ENCODE assay signal across 7 mouse cellular contexts in genomic region chr7:123124299-123124716, GRCm38 (mm10). TPM values are rescaled to one million over a fixed set of nuclear protein-coding genes. Genes with fewer than 3 reads are reported as not detected.
DNase-seq lines count a peak whose midpoint lies in the region; ATAC-seq and TF ChIP-seq lines count a peak whose summit lies in the region.

No protein-coding gene starts in this region.

- no peaks in the 10 kb centered on the region for H3K36me3 ChIP-seq in forebrain, embryonic 16.5 days (ENCODE audit: control insufficient read depth, insufficient read depth)
- H3K36me3 ChIP-seq in liver, embryonic 14.5 days (replicated peaks; ENCODE audit: control insufficient read depth, insufficient read depth, low read depth) = peaks cover 12% of the 10 kb centered on the region

- peak; percentile 79 for ATAC-seq in forebrain, embryonic 16.5 days
- ATAC-seq in liver, embryonic 14.5 days (ENCODE audit: insufficient read depth) = peak; percentile 72

- H3K27me3 ChIP-seq in forebrain, embryonic 16.5 days (replicated peaks; ENCODE audit: control insufficient read depth, insufficient read depth, low read length) = no peaks in the 10 kb centered on the region
- no peaks in the 10 kb centered on the region for H3K27me3 ChIP-seq in liver, embryonic 14.5 days (ENCODE audit: control insufficient read depth, insufficient read depth, low read length)

- H3K9ac ChIP-seq in forebrain, embryonic 16.5 days (replicated peaks; ENCODE audit: low read depth, low read length) = peak overlapping the region; percentile 94
- H3K9ac ChIP-seq in liver, embryonic 14.5 days (replicated peaks) = peak overlapping the region; percentile 96

- peak overlapping the region; percentile 100 for H3K27ac ChIP-seq in left cerebral cortex, adult 2 months
- H3K27ac ChIP-seq in forebrain, embryonic 16.5 days (ENCODE audit: low read length) = peak overlapping the region; percentile 94
- peak overlapping the region; percentile 81 for H3K27ac ChIP-seq in liver, embryonic 14.5 days

- no peak for DNase-seq in left cerebral cortex, adult 2 months (ENCODE audit: extremely low spot score in 1 of 2, low spot score in 2 of 2)
- DNase-seq in left cerebral cortex, adult 9 months (ENCODE audit: low spot score in 2 of 2) = no peak
- DNase-seq in c-Kit-positive CD71-positive TER-119-positive erythroid progenitor cells, embryonic 14.5 days (ENCODE audit: low spot score) = peak; percentile 15
- no peak for DNase-seq in liver, embryonic 14.5 days (ENCODE audit: low read depth in 3 of 3, low spot score in 3 of 3)
- no peak for DNase-seq in spleen, postnatal 14 days (ENCODE audit: low spot score in 2 of 2)
- no peak for DNase-seq in layer of hippocampus, adult 18-20 months (ENCODE audit: low spot score in 2 of 2)

- no peak for TF ChIP-seq EP300 in liver, embryonic 14.5 days (IDR thresholded peaks at IDR 0.05; ENCODE audit: low read depth)

- H3K9me3 ChIP-seq in forebrain, embryonic 16.5 days (ENCODE audit: control insufficient read depth, low read length) = no peaks in the 10 kb centered on the region
- H3K9me3 ChIP-seq in liver, embryonic 14.5 days (ENCODE audit: control insufficient read depth, low read length) = no peaks in the 10 kb centered on the region

- under 1% methylated on average over 29 of the region's 45 CpGs for WGBS in forebrain, embryonic 16.5 days
- under 1% methylated on average over 44 of the region's 45 CpGs for WGBS in liver, embryonic 14.5 days (ENCODE audit: insufficient replicate concordance)

- intact Hi-C loops in left cerebral cortex, adult 2 months (cut with DNase I) = loop anchor here (1.0 kb wide), 1 partner anchor 40 kb away; no protein-coding TSS in a partner anchor

- TF ChIP-seq CTCF in left cerebral cortex, adult 2 months (IDR thresholded peaks at IDR 0.05) = no peak
- TF ChIP-seq CTCF in liver, embryonic 14.5 days (IDR thresholded peaks at IDR 0.05; ENCODE audit: low read depth) = no peak

- peaks cover 12% of the 10 kb centered on the region for H3K4me1 ChIP-seq in forebrain, embryonic 16.5 days (replicated peaks; ENCODE audit: control insufficient read depth, insufficient read depth, low read length)
- peaks cover 7 to 9% of the 10 kb centered on the region in 2 experiments for H3K4me1 ChIP-seq in liver, embryonic 14.5 days (replicated peaks; ENCODE audit: control insufficient read depth in 2 of 2, insufficient read depth in 2 of 2, low read length in 1 of 2)

- H3K4me2 ChIP-seq in forebrain, embryonic 16.5 days (ENCODE audit: low read length) = peak overlapping the region; percentile 45
- H3K4me2 ChIP-seq in liver, embryonic 14.5 days (ENCODE audit: low read depth) = peak overlapping the region; percentile 86

- peak overlapping the region; percentile 96 for H3K4me3 ChIP-seq in left cerebral cortex, adult 2 months
- peak overlapping the region; percentile 91 for H3K4me3 ChIP-seq in forebrain, embryonic 16.5 days (replicated peaks; ENCODE audit: low read length)
- peak overlapping the region; percentile 74 to 99 for H3K4me3 ChIP-seq in liver, embryonic 14.5 days (ENCODE audit: insufficient read depth in 1 of 2, low read depth in 2 of 2, low read length in 2 of 2)

RNA-seq across cellular contexts. Expression of gene Tnrc6a, which starts 0.6 kb away (rescaled TPM):
- 10 to 100 TPM; 59.6 to 62.4 TPM for total RNA-seq in left cerebral cortex, adult 2 months (2021)
- 35.8 and 37.3 TPM in 2 replicates for polyA plus RNA-seq in forebrain, embryonic 16.5 days (2015; fragmentation: Nextera tagmentation; extraction: Ambion mirVana)
- 13.1 and 14.1 TPM in 2 replicates for polyA plus RNA-seq in liver, embryonic 14.5 days (2012; rRNA removed)
- 8.8 and 12.8 TPM in 2 replicates for polyA plus RNA-seq in liver, embryonic 14.5 days (2014; fragmentation: Nextera tagmentation; extraction: Ambion mirVana)
- 10 to 100 TPM; 43.4 to 47.1 TPM for total RNA-seq in layer of hippocampus, adult 18-20 months (2021)
